Mouse (Mus musculus): ENCODE measurements around the gene Il5ra. TPM values are rescaled to one million over a fixed set of nuclear protein-coding genes. Genes with fewer than 3 reads are reported as not detected.

Gene Il5ra
- total RNA-seq, 2 experiments from 2014 or later, result not detected

DNA sequence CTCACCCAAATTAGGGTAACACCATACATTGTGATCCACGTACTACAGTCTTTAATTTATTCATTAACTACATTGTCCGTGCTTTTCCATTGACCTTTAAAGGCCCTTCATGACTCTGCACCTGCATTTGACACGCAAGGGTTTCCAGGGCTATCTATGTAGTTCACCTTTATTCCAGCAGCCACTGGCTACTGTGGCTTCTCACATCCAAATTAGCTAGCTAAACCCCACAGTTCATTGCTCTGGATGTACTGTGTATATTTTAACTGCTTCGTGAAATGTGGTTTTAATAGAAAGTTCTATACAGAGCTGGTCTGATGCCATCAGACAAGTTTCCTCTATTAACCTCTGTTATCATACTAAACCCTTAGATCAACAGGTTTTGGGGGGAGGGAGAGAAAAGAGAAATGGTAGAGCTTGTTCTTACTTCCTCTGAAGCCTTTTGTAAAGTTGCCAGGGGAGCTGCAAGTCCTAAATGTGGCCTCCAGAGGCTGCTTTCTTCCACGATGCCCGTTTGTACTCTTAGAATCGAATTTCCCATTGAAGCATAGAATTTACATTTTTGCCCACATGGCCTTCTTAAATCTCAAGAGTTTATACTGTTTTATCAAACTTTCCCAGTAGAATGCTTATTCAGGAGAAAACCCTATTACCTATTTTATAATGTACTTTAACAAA is 5.1 kb downstream of the Il5ra start:
- DNase-seq (ENCODE audit: low spot score in 2 of 2), result no peak
- intact Hi-C loops (cut with DNase I), result no loop called here

GRCm38 (mm10) chr6:106740244-106740825 is 8.5 kb downstream of the Il5ra start:
- intact Hi-C loops (cut with DNase I), result no loop called here
- DNase-seq (ENCODE audit: low spot score in 2 of 2), result no peak

DNA sequence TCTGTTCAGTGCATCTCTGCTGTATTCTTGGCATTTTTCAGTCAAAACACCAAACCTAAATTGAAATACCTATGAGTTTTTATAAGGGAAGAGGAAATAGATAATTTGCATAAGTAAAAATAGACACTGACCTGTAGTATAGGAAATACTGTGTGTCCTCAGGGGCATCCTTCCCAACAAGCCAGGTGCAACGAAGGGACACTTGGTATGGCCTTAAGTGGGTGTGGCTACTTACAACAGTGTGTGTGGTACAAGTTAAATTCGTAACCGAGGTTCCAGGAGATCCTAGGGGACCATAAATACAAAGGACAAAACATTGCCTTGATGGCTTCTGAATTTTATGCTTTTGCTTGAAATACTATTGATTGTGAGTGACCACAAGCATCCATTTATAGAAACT is 10.6 kb downstream of the Il5ra start:
- intact Hi-C loops (cut with DNase I), result no loop called here
- no peak for DNase-seq (ENCODE audit: low spot score in 2 of 2)

- intact Hi-C loops (cut with DNase I), result no loop called here
- no peak for DNase-seq (ENCODE audit: low spot score in 2 of 2)
Observed at GRCm38 (mm10) chr6:106732563-106732962, 16.3 kb downstream of the Il5ra start.

- intact Hi-C loops (cut with DNase I), result no loop called here
Observed at GRCm38 (mm10) chr6:106729682-106730314, 19.0 kb downstream of the Il5ra start.

GRCm38 (mm10) chr6:106727703-106728102 is 21.1 kb downstream of the Il5ra start:
- intact Hi-C loops (cut with DNase I), result no loop called here
- DNase-seq (ENCODE audit: low spot score in 2 of 2), result no peak

More at GRCm38 (mm10) chr6:106729682-106730314, 19.0 kb downstream of the Il5ra start:
- DNase-seq (ENCODE audit: low spot score in 2 of 2), result no peak

DNA sequence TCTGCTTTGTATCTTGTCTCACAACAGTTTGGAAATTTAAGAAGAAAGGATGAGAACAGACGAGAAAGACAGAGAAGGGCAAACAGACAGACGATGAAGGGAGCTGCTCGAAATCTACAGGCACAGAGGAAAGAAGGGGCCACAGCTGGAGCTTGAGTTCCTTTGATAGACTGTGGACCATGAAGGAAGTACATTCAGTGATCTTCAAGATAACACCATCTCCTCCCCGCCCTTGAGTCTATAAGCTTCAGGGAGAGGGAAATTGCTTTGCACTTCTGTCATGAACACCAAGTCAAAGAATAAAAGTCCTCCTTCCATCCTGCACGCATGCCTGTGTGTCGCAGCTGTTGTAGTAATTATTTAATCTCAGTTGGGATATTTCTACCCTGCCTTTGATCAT is 22.8 kb downstream of the Il5ra start:
- intact Hi-C loops (cut with DNase I), result no loop called here
- no peak for DNase-seq (ENCODE audit: low spot score in 2 of 2)

GRCm38 (mm10) chr6:106725642-106726041 is 23.2 kb downstream of the Il5ra start:
- intact Hi-C loops (cut with DNase I), result no loop called here

GRCm38 (mm10) chr6:106705506-106706035 is 43.3 kb downstream of the Il5ra start:
- no peak for DNase-seq (ENCODE audit: low spot score in 2 of 2)
- intact Hi-C loops (cut with DNase I), result no loop called here

More at GRCm38 (mm10) chr6:106725642-106726041, 23.2 kb downstream of the Il5ra start:
- no peak for DNase-seq (ENCODE audit: low spot score in 2 of 2)

GRCm38 (mm10) chr6:106701931-106702330 is 46.9 kb downstream of the Il5ra start:
- no peak for DNase-seq (ENCODE audit: low spot score in 2 of 2)
- intact Hi-C loops (cut with DNase I), result no loop called here

GRCm38 (mm10) chr6:106675581-106675980 is 73.3 kb downstream of the Il5ra start:
- no peak for DNase-seq (ENCODE audit: low spot score in 2 of 2)
- intact Hi-C loops (cut with DNase I), result no loop called here

DNA sequence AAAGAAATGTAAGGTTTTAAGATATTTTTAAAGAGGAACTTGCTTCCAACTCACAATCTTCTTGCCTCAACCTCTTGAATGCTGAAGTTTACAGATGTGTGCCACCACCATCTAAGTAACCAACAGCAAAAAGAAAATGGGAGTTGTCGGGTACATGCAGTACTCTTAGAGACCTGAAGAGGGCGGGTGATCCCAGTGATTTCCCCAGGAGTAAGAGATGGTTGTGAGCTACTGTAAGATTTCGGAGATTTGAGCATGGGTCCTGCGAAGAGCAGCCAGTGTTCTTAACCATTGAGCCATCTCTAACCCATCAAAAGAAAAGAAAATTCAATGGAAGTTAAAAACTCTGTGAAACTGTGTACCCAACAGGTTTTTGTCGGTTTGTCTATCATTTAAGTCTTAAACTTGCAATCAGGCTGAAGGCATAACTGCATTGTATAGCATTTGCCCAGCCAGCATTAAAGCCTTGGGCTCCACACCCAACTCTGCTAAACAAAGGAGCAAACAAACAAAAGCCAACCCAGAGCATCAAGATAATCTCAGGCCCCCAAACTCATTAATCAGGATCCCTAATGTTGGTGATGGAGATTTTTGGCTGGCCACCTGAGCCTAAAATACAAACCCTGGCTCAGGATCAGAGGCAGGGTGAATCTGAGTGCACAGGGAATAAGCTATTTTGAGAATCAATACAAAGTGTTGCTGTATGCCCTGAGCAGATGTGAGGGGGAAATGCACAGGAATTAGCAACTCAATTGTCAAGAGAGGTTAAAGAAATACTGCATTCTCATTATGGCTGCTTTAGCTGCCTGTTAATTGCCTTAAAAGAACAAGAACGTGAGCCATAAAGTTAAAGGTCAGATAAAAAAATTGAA is 84.8 kb downstream of the Il5ra start:
- intact Hi-C loops (cut with DNase I), result no loop called here
- no peak for DNase-seq (ENCODE audit: low spot score in 2 of 2)

Other genes with a start within 250 kb of the Il5ra start
- 10 to 100 TPM; 49.9 to 50.7 TPM for gene Trnt1, start 20.1 kb upstream of the Il5ra start, total RNA-seq (2021)
- 100 to 1,000 TPM in 1 of 2 experiments, 10 to 100 TPM in 1; 91.2 to 101 TPM for gene Crbn, start 51.0 kb upstream of the Il5ra start, total RNA-seq (2021)